Mouse (Mus musculus) mammary gland, adult 2 months (tissue): ENCODE measurements around the gene Mrpl24. TPM values are rescaled to one million over a fixed set of nuclear protein-coding genes. Genes with fewer than 3 reads are reported as not detected.

Experiments
- polyA plus RNA-seq: library from polyadenylated mRNA; depleted of rRNA; stranded (reverse); fragments of >200 nt; gene quantifications from 2 replicates; pipeline ENCODE4 v1.2.3, GENCODE M21; 2012; ENCODE audit warnings: low replicate concordance; rRNA removed

The Mrpl24 gene
- polyA plus RNA-seq: 26.0 and 58.0 TPM in 2 replicates

DNA sequence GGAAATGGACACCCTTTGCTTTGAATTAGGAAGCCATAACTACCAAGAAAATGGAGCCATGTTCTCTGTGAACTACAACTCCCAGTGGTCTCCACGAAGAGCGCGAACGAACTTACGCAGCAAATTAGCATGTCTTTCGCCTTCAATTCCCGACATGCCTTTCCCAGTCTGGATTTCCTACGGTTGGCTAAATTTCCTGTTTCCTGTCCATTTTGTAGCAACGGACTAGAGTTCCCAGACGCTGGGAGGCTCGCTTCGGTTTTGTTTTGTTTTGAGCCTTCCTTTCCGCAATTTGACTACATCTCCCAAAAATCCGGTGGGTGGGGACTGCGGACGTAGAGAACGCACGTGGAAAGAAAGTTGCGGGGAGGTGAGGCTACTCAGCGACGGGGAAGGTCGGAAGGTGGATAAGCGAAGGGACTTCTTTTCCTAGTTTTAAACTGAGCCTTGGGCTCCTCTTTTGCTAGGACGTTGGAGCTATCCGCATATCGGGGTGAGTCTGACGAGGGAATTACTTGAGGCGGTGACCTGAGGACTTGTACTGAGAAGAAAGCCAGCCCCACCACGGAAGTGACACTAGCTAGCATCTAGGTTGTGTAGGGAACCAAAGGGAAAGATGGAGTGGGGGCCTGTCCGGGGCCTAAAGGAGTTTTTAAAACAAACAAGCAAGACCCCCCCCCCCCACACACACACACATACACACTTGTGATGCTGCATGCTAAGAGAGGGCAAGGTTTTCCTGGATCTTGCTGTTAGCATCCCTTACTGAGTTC, at the start of gene Mrpl24:
Gene Mrpl24, plus strand, starts transcription at position 171 of the 773 bp plus-strand sequence.

DNA sequence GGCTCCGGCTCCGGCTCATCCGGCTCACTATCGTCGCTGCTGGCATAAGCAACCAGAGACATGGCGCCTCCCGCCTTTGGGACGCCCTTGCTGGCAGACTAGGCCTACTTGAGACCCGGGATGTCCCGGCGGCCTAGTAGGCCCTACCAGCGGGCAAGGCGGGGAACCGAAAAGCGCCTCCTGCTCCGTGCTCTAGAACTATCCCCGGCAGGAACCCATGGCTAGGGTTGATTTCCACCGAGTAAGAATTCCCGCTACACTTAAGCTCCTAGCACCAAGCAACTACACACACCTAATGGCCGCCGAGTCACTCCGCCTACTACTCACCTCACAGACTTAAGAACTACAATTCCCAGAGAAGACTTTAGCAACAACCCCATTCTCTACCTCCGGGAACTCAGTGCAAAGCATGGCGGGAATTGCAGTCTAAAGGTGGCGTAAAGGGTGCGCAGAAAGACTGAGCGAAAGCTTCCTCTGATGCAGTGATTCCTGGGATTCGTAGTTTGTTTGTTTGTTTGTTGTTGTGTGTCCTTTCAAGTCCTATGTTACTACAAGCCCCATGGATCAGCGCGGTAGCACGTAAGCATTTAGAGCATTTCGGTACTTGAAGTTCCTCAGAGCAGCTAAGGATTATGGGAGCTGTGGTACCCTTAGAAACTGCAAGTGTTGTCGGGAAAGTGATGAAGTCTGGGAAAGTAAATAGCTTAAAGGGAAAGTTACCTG, 33.9 kb upstream of the Mrpl24 start, which contains the start of gene Prcc:
Gene Prcc, minus strand, starts transcription at position 328 of the 723 bp plus-strand sequence.

DNA sequence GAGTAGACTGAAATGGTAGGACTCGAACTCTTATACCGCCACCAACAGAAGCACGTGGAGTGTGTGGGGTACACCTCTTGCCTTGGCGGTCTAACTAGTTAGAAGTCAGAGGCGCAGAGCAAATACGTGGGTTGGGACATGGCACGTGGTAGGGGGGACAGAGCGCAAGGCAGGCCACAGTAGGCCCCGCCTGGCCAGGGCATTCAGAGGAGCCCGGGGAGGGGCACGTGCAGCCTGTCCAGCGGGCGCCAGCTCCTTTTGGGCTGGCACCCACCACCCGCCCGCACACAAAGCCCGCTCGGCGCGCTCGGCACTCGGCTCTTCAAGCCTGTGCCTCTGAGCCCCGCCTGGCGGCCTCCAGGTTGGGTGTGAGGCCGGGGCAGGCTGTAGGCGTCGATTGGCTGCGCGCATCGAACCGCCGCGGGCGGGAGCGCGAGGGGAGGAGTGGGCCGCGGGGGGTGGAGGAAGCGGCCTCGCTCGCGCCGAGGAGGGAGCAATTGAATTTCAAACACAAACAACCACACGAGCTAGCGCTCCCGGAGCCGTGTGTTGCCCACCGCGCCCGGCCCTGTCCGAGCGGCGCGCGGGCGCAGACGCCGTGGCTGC, 13.3 kb upstream of the Mrpl24 start, which contains the start of gene Hdgf:
Gene Hdgf, plus strand, starts transcription at position 442 of the 606 bp plus-strand sequence.

GRCm38 (mm10) chr3:87930078-87930795, 10.9 kb downstream of the Mrpl24 start, which contains the start of the genes Isg20l2 and Rrnad1:
Gene Isg20l2 (plus strand): TSS chr3:87930314.
Gene Rrnad1 (minus strand): TSS chr3:87930717.

DNA sequence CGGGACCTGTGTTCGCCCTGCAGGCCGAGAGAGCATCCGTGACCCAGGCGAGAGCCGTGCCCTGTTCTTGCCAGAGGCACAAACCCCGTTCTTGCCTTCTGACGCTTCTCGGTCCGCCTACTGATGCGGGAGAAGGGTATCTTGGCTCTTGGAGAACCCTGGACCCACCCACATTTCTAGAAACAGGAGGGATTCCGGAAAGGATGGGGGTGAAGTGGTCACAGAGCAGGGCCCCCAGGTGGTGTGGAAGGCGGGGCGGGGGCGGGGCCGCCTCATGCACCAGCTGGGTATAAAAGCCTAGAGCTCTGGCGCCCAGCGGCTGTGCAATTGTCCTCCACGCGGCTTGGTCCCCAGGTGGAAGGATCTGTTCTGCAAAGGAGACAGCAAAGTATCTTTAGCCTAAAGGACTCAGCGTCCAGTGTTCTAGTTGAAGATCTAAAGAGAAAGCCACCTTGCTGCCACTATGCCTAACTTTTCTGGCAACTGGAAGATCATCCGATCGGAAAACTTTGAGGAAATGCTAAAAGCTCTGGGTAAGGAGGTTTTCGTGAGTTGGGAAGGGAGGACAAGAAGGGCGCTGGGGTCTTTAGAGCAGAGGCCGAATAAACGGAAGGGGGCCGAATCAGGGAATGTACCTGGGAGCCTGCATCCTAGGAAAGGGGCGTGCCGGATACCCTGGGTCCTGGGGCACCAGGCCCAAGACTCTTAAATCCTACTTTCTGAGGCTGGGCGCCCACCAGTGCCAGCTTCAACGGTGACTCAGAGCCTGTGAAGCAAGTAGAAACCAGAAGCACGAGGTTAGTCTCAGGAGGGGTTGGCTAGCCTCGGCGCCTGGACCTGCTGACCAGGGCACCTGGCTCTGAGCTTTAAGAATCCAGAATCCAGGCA, 29.3 kb downstream of the Mrpl24 start, which contains the start of gene Crabp2:
Gene Crabp2, plus strand, starts transcription at position 289 of the 888 bp plus-strand sequence.

GRCm38 (mm10) chr3:87970939-87971488, 51.7 kb downstream of the Mrpl24 start, which contains the start of gene Nes:
Gene Nes (plus strand): TSS chr3:87971078.

Other genes starting within 250 kb of the Mrpl24 start
- gene Lrrc71, start 170.9 kb upstream of the Mrpl24 start, polyA plus RNA-seq: 0.13 and 0.32 TPM in 2 replicates
- 2.8 and 7.2 TPM in 2 replicates for gene Ntrk1, start 124.3 kb upstream of the Mrpl24 start, polyA plus RNA-seq
- 1.6 TPM in 2 replicates for gene Insrr, start 122.6 kb upstream of the Mrpl24 start, polyA plus RNA-seq
- 101 and 130 TPM in 2 replicates for gene Pear1, start 95.2 kb upstream of the Mrpl24 start, polyA plus RNA-seq
- 13.9 and 25.6 TPM in 2 replicates for gene Sh2d2a, start 72.8 kb upstream of the Mrpl24 start, polyA plus RNA-seq
- 28.7 and 33.3 TPM in 2 replicates for gene Prcc, start 33.9 kb upstream of the Mrpl24 start, polyA plus RNA-seq
- gene Hdgf, start 13.2 kb upstream of the Mrpl24 start, polyA plus RNA-seq: 51.3 and 106 TPM in 2 replicates
- 13.4 and 17.8 TPM in 2 replicates for gene Isg20l2, start 10.8 kb downstream of the Mrpl24 start, polyA plus RNA-seq
- 34.7 and 39.2 TPM in 2 replicates for gene Rrnad1, start 11.2 kb downstream of the Mrpl24 start, polyA plus RNA-seq
- 1.8 and 4.6 TPM in 2 replicates for gene Crabp2, start 29.2 kb downstream of the Mrpl24 start, polyA plus RNA-seq
- gene Nes, start 51.6 kb downstream of the Mrpl24 start, polyA plus RNA-seq: 5.5 and 8.3 TPM in 2 replicates
- 0.06 and 0.08 TPM in 2 replicates for gene Bcan, start 80.7 kb downstream of the Mrpl24 start, polyA plus RNA-seq
- gene Hapln2, start 108.1 kb downstream of the Mrpl24 start, polyA plus RNA-seq: 0.10 and 0.45 TPM in 2 replicates
- 4.2 and 6.0 TPM in 2 replicates for gene Gpatch4, start 123.6 kb downstream of the Mrpl24 start, polyA plus RNA-seq
- gene Naxe, start 139.0 kb downstream of the Mrpl24 start, polyA plus RNA-seq: 68.0 and 109 TPM in 2 replicates
- not detected in 2 replicates for gene Ttc24, start 158.8 kb downstream of the Mrpl24 start, polyA plus RNA-seq
- 2.2 TPM in 2 replicates for gene Iqgap3, start 162.5 kb downstream of the Mrpl24 start, polyA plus RNA-seq
- gene Mef2d, start 222.9 kb downstream of the Mrpl24 start, polyA plus RNA-seq: 100 and 138 TPM in 2 replicates